Mouse (Mus musculus) mammary gland, adult 2 months (tissue): Measurements from ENCODE around the gene Srsf9. TPM values are rescaled to one million over a fixed set of nuclear protein-coding genes. Genes with fewer than 3 reads are reported as not detected.

Source experiments
- polyA plus RNA-seq: library from polyadenylated mRNA; depleted of rRNA; stranded (reverse); fragments of >200 nt; gene quantifications from 2 replicates; pipeline ENCODE4 v1.2.3, GENCODE M21; 2012; ENCODE audit warnings: low replicate concordance; rRNA removed

Gene Srsf9
- polyA plus RNA-seq = 24.4 and 53.3 TPM in 2 replicates

GRCm38 (mm10) chr5:115326875-115327609 lies at the start of gene Srsf9:
Srsf9 (plus strand) TSS chr5:115327177.

GRCm38 (mm10) chr5:115279226-115280049 lies 47.5 kb upstream of the Srsf9 start, which contains the start of gene Coq5:
Coq5 (plus strand) TSS chr5:115279666.

GRCm38 (mm10) chr5:115300792-115301614 lies 26.0 kb upstream of the Srsf9 start, which contains the start of gene Dynll1:
Dynll1 (minus strand) TSS chr5:115300999.

GRCm38 (mm10) chr5:115340577-115341313 lies 13.8 kb downstream of the Srsf9 start, which contains the start of the genes Gatc and Triap1:
Gatc (minus strand) TSS chr5:115341178.
Triap1 (plus strand) TSS chr5:115341225.

GRCm38 (mm10) chr5:115348546-115349224 lies 21.7 kb downstream of the Srsf9 start, which contains the start of gene Cox6a1:
Cox6a1 (minus strand) TSS chr5:115348981.

Other genes with a start within 250 kb of the Srsf9 start
- not detected in 2 replicates for gene Gm10401, start 228.9 kb upstream of the Srsf9 start, polyA plus RNA-seq
- gene Acads, start 207.8 kb upstream of the Srsf9 start, polyA plus RNA-seq = 174 and 188 TPM in 2 replicates
- 39.5 and 43.4 TPM in 2 replicates for gene Unc119b, start 192.2 kb upstream of the Srsf9 start, polyA plus RNA-seq
- gene Mlec, start 169.0 kb upstream of the Srsf9 start, polyA plus RNA-seq = 65.7 and 84.4 TPM in 2 replicates
- gene Cabp1, start 132.8 kb upstream of the Srsf9 start, polyA plus RNA-seq = 1.4 and 2.3 TPM in 2 replicates
- gene Pop5, start 91.3 kb upstream of the Srsf9 start, polyA plus RNA-seq = 91.7 and 132 TPM in 2 replicates
- gene Rnf10, start 54.3 kb upstream of the Srsf9 start, polyA plus RNA-seq = 133 and 176 TPM in 2 replicates
- 13.2 and 31.3 TPM in 2 replicates for gene Coq5, start 47.5 kb upstream of the Srsf9 start, polyA plus RNA-seq
- gene Dynll1, start 26.2 kb upstream of the Srsf9 start, polyA plus RNA-seq = 139 and 169 TPM in 2 replicates
- gene Gatc, start 14.0 kb downstream of the Srsf9 start, polyA plus RNA-seq = 9.3 and 17.8 TPM in 2 replicates
- 9.2 and 15.3 TPM in 2 replicates for gene Triap1, start 14.0 kb downstream of the Srsf9 start, polyA plus RNA-seq
- 2,839 and 6,625 TPM in 2 replicates for gene Cox6a1, start 21.8 kb downstream of the Srsf9 start, polyA plus RNA-seq
- gene Msi1, start 102.4 kb downstream of the Srsf9 start, polyA plus RNA-seq = 2.9 and 8.7 TPM in 2 replicates
- gene Pla2g1b, start 139.1 kb downstream of the Srsf9 start, polyA plus RNA-seq = not detected in 2 replicates
- 38.5 and 50.2 TPM in 2 replicates for gene Sirt4, start 157.5 kb downstream of the Srsf9 start, polyA plus RNA-seq
- 116 and 161 TPM in 2 replicates for gene Pxn, start 179.5 kb downstream of the Srsf9 start, polyA plus RNA-seq
- gene Rplp0, start 232.3 kb downstream of the Srsf9 start, polyA plus RNA-seq = 2,101 and 2,134 TPM in 2 replicates
- 36.1 and 55.7 TPM in 2 replicates for gene Gcn1l1, start 238.1 kb downstream of the Srsf9 start, polyA plus RNA-seq